Mouse (Mus musculus) cerebellum, adult (tissue): Measurements from ENCODE around the gene Flnc.

ENCODE experiments used
- ATAC-seq: cut with Nextera tagmentation; 2 replicates; pipeline ENCODE4 v1.9.2; 2017; ENCODE audit warnings: mild to moderate bottlenecking, moderate library complexity, mixed read lengths; ENCODE audit not compliant: insufficient number of reproducible peaks, low FRiP score, low TSS enrichment

The Flnc gene

DNA sequence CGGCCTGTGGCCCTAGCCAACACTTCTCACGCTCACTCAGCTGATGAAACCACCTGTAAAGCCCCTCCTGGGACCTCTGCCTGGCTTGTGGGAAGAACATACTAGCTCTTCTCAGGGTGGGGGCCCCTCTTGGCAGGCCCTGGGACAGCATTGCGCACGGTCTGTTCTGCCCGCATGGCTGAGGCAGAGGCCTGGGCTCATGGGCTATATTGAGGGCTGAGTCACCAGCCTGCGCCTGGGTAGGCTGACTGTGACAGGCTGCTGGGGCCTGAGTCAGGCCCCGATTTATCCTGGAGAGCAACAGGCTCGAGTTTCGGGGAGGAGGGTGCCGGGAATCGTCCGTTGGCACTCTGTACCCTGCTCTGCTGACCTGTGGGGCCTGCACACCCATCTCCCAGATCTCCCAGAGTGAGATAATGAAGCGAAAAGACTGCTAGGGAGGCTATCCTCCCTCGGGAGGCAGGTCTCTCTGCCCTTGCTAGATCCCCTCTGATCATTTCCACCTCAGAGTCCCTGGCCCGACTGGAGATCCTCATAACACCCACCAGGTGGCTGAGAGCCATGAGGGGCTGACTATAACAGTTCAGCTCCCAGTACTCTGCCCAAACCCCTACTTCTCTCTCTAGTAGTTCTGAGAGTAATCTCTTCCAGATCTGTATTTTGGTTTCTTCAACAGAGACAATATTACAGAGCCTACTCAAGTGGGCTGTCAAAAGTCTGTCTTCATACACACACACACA is 2.2 kb upstream of the Flnc start:
- no peak for ATAC-seq

DNA sequence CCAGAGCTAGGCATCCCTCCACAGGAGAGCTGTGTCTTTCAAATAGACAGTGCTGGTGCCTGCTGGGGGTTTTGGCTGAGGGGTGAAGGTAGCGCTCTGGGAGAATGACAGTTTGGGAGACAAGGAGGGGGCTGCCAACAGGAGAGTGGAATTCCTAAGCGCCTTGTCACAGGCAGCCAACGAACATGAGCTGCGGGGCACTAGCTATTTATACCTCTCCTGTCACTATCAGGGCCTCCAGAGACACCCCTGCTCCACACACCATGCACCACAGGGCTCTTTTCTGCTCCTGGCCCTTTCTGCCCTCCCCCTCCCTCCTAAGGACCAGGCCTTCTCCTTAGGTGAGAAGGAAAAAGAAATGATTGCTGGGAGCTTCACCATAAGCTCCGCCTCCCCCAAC is 1.6 kb upstream of the Flnc start:
- ATAC-seq = no peak

GRCm38 (mm10) chr6:29432156-29432555 is 900 bp upstream of the Flnc start:
- no peak for ATAC-seq

DNA sequence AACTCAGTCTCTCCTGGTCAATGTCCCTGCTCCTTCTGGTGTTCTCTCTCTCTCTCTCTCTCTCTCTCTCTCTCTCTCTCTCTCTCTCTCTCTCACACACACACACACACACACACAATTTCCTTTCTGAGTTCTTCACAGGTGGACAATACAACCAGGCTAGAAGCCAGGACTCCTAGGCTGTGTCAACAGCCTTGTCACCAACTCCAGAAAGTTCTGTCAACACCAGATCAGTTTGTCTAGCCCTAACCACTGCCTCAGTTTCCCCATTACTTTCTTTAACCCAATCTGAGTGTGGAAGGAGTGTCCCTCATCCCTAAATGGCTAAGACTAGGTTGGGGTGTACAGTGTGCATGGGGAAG is 399 bp upstream of the Flnc start:
- ATAC-seq = no peak

GRCm38 (mm10) chr6:29433804-29434795 is 1.0 kb downstream of the Flnc start:
- ATAC-seq = no peak

GRCm38 (mm10) chr6:29434911-29435691 is 2.0 kb downstream of the Flnc start:
- ATAC-seq = no peak

- ATAC-seq = no peak
These were observed 2.9 kb downstream of the Flnc start for GRCm38 (mm10) chr6:29435940-29436451.

GRCm38 (mm10) chr6:29436461-29436934 is 3.4 kb downstream of the Flnc start:
- no peak for ATAC-seq

DNA sequence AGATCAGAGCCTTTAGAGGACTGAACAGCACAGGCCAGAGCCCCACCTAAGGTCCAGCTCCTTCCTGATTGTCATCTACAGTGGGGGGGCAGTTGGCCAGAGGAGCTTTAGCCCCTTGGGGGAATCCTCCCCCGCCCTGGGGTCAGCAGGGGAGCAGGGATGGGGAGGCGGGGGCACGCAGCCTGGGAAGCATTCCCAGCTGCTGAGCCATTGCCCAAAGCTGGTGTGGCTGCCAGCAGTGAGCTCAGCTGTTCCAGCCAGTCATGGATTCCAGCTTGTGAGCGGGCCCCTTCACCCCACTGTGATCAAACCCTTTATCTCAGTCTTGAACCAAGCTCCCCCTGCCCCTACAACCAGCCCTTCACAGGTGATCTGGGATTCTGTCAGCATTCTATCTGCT is 6.2 kb downstream of the Flnc start:
- no peak for ATAC-seq

DNA sequence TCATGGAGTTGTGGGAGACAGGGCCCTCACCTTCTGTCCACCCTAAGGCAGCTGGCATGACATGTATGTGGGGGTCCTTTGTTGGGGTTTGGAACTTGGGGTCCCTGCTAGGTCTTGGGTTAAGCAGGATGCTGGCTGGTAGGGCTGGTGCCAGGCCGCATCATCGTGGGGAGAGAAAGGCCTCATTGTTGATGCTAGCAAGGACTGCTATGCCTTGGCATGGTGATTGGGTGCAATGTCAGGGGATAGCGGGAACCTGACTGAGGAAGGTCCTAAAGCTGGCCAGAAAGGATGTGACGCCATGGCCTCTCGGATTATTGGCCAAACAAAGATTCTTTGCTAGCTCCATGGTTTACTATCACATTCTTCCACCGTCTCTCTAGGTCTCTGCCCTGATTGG is 6.7 kb downstream of the Flnc start:
- no peak for ATAC-seq

DNA sequence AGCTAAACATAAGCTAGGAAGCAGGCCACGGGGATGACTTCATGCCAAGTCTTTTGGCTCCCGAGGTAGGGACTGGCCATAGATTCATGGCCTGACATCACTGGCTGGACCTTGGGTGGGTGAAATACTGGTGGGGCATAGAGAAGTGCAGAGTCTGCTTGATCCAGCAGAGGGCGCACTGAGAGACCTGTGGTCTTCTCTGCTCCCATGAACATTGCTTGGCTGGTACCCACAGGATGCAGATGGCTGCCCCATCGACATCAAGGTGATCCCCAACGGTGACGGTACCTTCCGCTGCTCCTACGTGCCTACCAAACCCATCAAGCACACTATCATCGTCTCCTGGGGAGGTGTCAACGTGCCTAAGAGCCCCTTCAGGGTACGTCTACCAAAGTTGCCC is 11.7 kb downstream of the Flnc start:
- ATAC-seq = no peak

GRCm38 (mm10) chr6:29445354-29445753 is 12.3 kb downstream of the Flnc start:
- ATAC-seq = no peak

- ATAC-seq = no peak
These were observed 16.8 kb downstream of the Flnc start for GRCm38 (mm10) chr6:29449858-29450257.

DNA sequence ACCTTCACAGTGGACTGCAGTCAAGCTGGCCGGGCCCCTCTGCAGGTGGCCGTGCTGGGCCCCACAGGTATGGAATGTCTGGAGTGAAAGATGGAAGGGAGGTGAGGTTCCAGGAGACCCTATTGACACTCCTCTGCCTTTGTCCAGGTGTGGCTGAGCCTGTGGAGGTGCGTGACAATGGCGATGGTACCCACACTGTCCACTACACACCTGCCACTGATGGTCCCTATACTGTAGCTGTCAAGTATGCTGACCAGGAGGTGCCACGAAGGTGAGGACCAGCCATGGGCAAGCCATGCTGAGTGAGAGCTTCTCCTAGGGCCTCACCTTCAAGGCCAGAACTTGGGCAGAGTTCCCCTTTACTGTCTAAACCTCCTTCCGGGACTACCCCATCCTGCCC is 17.6 kb downstream of the Flnc start:
- no peak for ATAC-seq

DNA sequence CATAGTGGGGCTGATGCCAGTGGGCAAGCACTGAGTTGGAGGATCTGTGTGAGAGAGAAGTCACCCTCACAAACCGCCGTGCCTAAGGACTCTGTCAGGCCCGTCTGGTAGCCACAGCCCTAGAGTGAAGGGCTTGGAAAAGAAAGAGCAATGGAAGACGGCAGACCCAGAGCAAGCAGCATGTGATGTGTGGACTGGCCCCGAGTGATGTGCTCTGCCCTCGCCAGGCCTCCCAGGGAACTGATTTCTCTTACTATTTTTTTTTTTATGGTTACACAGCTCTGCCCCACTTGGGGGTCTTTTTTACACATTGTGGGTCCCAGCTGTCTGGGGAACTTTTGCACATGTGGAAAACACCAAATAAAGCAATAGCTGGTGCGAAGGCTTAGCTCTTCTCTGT is 28.4 kb downstream of the Flnc start:
- ATAC-seq = no peak

GRCm38 (mm10) chr6:29463388-29463787 is 30.3 kb downstream of the Flnc start:
- no peak for ATAC-seq

GRCm38 (mm10) chr6:29467583-29468354 is 34.7 kb downstream of the Flnc start, which contains the start of gene Atp6v1f:
TSS of gene Atp6v1f (plus strand) at chr6:29467718.
- peak; percentile 95 for ATAC-seq

- no peak for ATAC-seq
These were observed 35.8 kb downstream of the Flnc start for GRCm38 (mm10) chr6:29468851-29469250.

- ATAC-seq = no peak
These were observed 38.1 kb downstream of the Flnc start, which contains the start of gene Atp6v1fnb for GRCm38 (mm10) chr6:29471137-29471536. TSS of gene Atp6v1fnb (plus strand) at chr6:29471437.
